Mouse (Mus musculus): ENCODE measurements around the gene Cebpzos.

GRCm38 (mm10) chr17:78942579-78942978 is 26.3 kb downstream of the Cebpzos start:
- TF ChIP-seq CTCF (IDR thresholded peaks at IDR 0.05; ENCODE audit: low read depth, low read length) (no peak), GATA1 (IDR thresholded peaks at IDR 0.05; ENCODE audit: borderline replicate concordance, low read length) (no peak)

Data from G1E (cell line).